Mouse (Mus musculus) intestine, postnatal 0 days (tissue): ENCODE data around the gene Cux1. TPM values are rescaled to one million over a fixed set of nuclear protein-coding genes. Genes with fewer than 3 reads are reported as not detected.
A peak's percentile ranks its signal among the peaks of the same experiment; 100 is the strongest.

Experiments
- ATAC-seq: fragments of 200-750 bp; cut with Nextera tagmentation; 2 replicates; pipeline ENCODE4 v1.8.0; 2017; ENCODE audit warnings: mild to moderate bottlenecking, moderate TSS enrichment, moderate library complexity
- H3K27ac ChIP-seq: fragments of 300-500 bp; sonication (generic); 2 replicates; pipeline ENCODE4 v1.5.1; 2014; ENCODE audit warnings: mild to moderate bottlenecking, low read depth, low read length, moderate library complexity
- H3K27me3 ChIP-seq: fragments of 300-500 bp; sonication (generic); replicated peaks from 2 replicates; pipeline ENCODE4 v1.6.1; 2014; ENCODE audit warnings: low read length, mixed read lengths; ENCODE audit not compliant: control insufficient read depth, insufficient read depth
- H3K36me3 ChIP-seq: fragments of 300-500 bp; sonication (generic); 2 replicates; pipeline ENCODE4 v1.6.1; 2014; ENCODE audit warnings: mild to moderate bottlenecking, moderate library complexity; ENCODE audit not compliant: control insufficient read depth, insufficient read depth
- H3K4me1 ChIP-seq: fragments of 300-500 bp; sonication (generic); replicated peaks from 2 replicates; pipeline ENCODE4 v1.6.1; 2014; ENCODE audit warnings: antibody characterized with exemption, low read length, mixed read lengths; ENCODE audit not compliant: control insufficient read depth, insufficient read depth
- H3K4me2 ChIP-seq: fragments of 300-500 bp; sonication (generic); replicated peaks from 2 replicates; pipeline ENCODE4 v1.6.1; 2014; ENCODE audit warnings: low read depth, mild to moderate bottlenecking, moderate library complexity
- H3K4me3 ChIP-seq: fragments of 300-500 bp; sonication (generic); 2 replicates; pipeline ENCODE4 v1.5.1; 2014; ENCODE audit warnings: low read depth, low read length
- H3K9ac ChIP-seq: fragments of 300-500 bp; sonication (generic); 2 replicates; pipeline ENCODE4 v1.6.1; 2014; ENCODE audit warnings: mild to moderate bottlenecking, low read depth, low read length
- H3K9me3 ChIP-seq: fragments of 300-500 bp; sonication (generic); 2 replicates; pipeline ENCODE4 v1.6.1; 2016; ENCODE audit warnings: mixed run types; ENCODE audit not compliant: control insufficient read depth
- CTCF ChIP-seq: sonication (generic); IDR thresholded peaks from 2 replicates; pipeline ENCODE4 v1.5.1; 2016; ENCODE audit warnings: low read depth, mild to moderate bottlenecking, control low read depth, antibody characterized with exemption, moderate library complexity
- WGBS: fragments of 180-500 bp; shearing (Covaris S2); extraction: QIAGEN DNeasy Blood & Tissue Kit; methylation state at CpG from one replicate; pipeline ENCODE4 v1.1.7; 2014; 5-methylcytosine and 5-hydroxymethylcytosine counted together
- polyA plus RNA-seq: library from polyadenylated mRNA; unstranded; fragments of >200 nt; fragmentation: Nextera tagmentation; extraction: Ambion mirVana; gene quantifications from 2 replicates; pipeline ENCODE4 v1.2.1, GENCODE M21; 2015

Cux1 gene
- polyA plus RNA-seq, 1 experiment from 2014 or later = 29.4 TPM

- no peak for ATAC-seq
- H3K4me2 ChIP-seq = no peak overlapping the region
These were observed 173.7 kb downstream of the Cux1 start for GRCm38 (mm10) chr5:136393621-136394020.

GRCm38 (mm10) chr5:136386757-136387156, 180.5 kb downstream of the Cux1 start:
- no peak overlapping the region for H3K4me2 ChIP-seq
- no peak overlapping the region for H3K9ac ChIP-seq
- no peak for TF ChIP-seq CTCF
- H3K27me3 ChIP-seq = no peaks in the 10 kb centered on the region
- H3K36me3 ChIP-seq = peaks cover 8% of the 10 kb centered on the region; the same call in 1 of the 2 replicates
- no peak overlapping the region for H3K4me3 ChIP-seq
- no peaks in the 10 kb centered on the region for H3K9me3 ChIP-seq
- no peak for ATAC-seq
- WGBS = 69% methylated on average over 2 of the region's 2 CpGs
- no peak overlapping the region for H3K27ac ChIP-seq
- no peaks in the 10 kb centered on the region for H3K4me1 ChIP-seq

More at GRCm38 (mm10) chr5:136393621-136394020, 173.7 kb downstream of the Cux1 start:
- Histone ChIP-seq H3K27me3 (no peaks in the 10 kb centered on the region), H3K36me3 (0 out of 2 replicates have a peak, but pooled peaks cover 8% of the 10 kb centered on the region), H3K27ac (no peak overlapping the region), H3K4me1 (no peaks in the 10 kb centered on the region; the same call in 1 of the 2 replicates), H3K9ac (no peak overlapping the region), H3K9me3 (no peaks in the 10 kb centered on the region), H3K4me3 (no peak overlapping the region)
- WGBS = 88% methylated on average over 2 of the region's 2 CpGs
- no peak for TF ChIP-seq CTCF

GRCm38 (mm10) chr5:136385161-136385560, 182.1 kb downstream of the Cux1 start:
- Histone ChIP-seq H3K27ac (no peak overlapping the region), H3K27me3 (no peaks in the 10 kb centered on the region), H3K4me1 (no peaks in the 10 kb centered on the region), H3K4me3 (no peak overlapping the region), H3K9me3 (no peaks in the 10 kb centered on the region), H3K36me3 (no peaks in the 10 kb centered on the region; the same call in 1 of the 2 replicates), H3K9ac (no peak overlapping the region), H3K4me2 (no peak overlapping the region)
- 81% methylated on average over 3 of the region's 3 CpGs for WGBS
- no peak for TF ChIP-seq CTCF
- ATAC-seq = no peak

GRCm38 (mm10) chr5:136382261-136383005, 184.9 kb downstream of the Cux1 start:
- no peak overlapping the region for H3K9ac ChIP-seq
- H3K4me1 ChIP-seq = no peaks in the 10 kb centered on the region
- H3K27me3 ChIP-seq = no peaks in the 10 kb centered on the region
- H3K36me3 ChIP-seq = no peaks in the 10 kb centered on the region; the same call in 1 of the 2 replicates
- TF ChIP-seq CTCF = no peak
- H3K27ac ChIP-seq = no peak overlapping the region
- no peak overlapping the region for H3K4me2 ChIP-seq
- ATAC-seq = no peak
- 74% methylated on average over 9 of the region's 9 CpGs for WGBS
- no peaks in the 10 kb centered on the region for H3K9me3 ChIP-seq
- no peak overlapping the region for H3K4me3 ChIP-seq

GRCm38 (mm10) chr5:136379405-136379804, 187.9 kb downstream of the Cux1 start:
- no peak overlapping the region for H3K27ac ChIP-seq
- H3K9me3 ChIP-seq = no peaks in the 10 kb centered on the region
- TF ChIP-seq CTCF = peak; percentile 54
- H3K4me3 ChIP-seq = no peak overlapping the region
- H3K4me1 ChIP-seq = no peaks in the 10 kb centered on the region
- H3K4me2 ChIP-seq = no peak overlapping the region
- H3K36me3 ChIP-seq = no peaks in the 10 kb centered on the region
- no peaks in the 10 kb centered on the region for H3K27me3 ChIP-seq
- no peak for ATAC-seq
- 94% methylated on average over 1 of the region's 1 CpGs for WGBS
- no peak overlapping the region for H3K9ac ChIP-seq

GRCm38 (mm10) chr5:136377101-136377500, 190.2 kb downstream of the Cux1 start:
- 62% methylated on average over 3 of the region's 3 CpGs for WGBS
- H3K4me3 ChIP-seq = no peak overlapping the region
- H3K9me3 ChIP-seq = no peaks in the 10 kb centered on the region
- H3K27me3 ChIP-seq = no peaks in the 10 kb centered on the region
- H3K4me1 ChIP-seq = no peaks in the 10 kb centered on the region
- no peak overlapping the region; the same call in 1 of the 2 replicates for H3K27ac ChIP-seq
- H3K4me2 ChIP-seq = no peak overlapping the region
- no peak for TF ChIP-seq CTCF
- no peak for ATAC-seq
- no peak overlapping the region for H3K9ac ChIP-seq
- no peaks in the 10 kb centered on the region for H3K36me3 ChIP-seq
